Mouse (Mus musculus) ovary, postnatal 36 days (tissue): Measurements from ENCODE around the gene Srsf10.

Experiments used
- DNase-seq: peaks from one replicate; pipeline ENCODE4 v3.0.0; 2022; ENCODE audit warnings: low spot score, mixed read lengths

Srsf10 gene

GRCm38 (mm10) chr4:135884531-135884930, 29.0 kb downstream of the Srsf10 start:
- DNase-seq = no peak

- DNase-seq = no peak
Measured at GRCm38 (mm10) chr4:135885676-135886075, 30.1 kb downstream of the Srsf10 start.

DNA sequence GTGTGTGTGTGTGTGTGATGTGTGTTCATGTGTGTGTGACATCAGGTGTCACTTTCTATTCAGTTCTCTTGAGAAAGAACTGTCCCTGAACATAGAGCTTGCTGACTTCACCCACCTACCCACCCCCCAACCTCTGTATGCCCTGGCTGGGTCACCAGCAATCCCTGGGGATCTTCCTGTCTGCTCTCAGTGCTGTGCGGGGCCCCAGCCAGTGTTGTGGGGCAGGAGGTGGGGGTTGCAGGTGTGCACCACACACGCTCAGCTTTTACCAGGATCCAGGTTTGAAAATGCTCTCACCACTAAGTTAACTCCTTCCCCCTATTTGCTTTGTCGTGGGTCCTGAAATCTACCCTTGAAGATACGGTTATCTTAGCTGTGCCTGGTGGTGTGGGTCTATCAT, 30.6 kb downstream of the Srsf10 start:
- DNase-seq = no peak

DNA sequence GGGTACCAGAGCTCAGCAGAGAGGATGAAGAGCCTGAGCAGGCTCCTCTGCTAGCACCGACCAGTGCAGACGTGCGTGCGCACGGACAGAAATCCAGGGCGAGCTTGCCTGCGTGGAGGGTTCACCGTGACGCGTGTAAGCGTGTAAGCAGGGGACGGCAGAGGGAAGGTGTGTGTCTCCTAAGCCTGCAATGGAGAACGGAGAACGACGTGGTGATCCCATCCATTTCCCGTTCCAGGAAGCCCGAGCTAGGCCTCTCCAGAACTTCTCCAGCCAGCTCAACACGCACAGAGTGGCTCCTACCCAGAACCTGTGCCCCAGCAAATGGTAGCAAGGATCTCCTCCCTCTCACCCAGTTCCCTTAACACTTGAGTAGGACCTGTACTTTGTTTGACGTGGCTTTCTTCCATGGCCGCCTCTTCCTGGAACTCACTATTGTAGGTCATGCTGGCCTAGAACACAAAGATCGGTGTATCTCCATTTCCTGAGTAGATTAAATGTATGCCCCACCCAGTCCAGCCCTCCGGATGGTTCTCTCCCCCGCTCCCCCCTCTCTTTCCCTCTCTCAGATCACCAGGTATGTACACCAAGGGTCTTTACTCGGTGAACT, 33.0 kb downstream of the Srsf10 start:
- DNase-seq = no peak

- DNase-seq = no peak
Measured at GRCm38 (mm10) chr4:135889146-135889883, 33.8 kb downstream of the Srsf10 start.

DNA sequence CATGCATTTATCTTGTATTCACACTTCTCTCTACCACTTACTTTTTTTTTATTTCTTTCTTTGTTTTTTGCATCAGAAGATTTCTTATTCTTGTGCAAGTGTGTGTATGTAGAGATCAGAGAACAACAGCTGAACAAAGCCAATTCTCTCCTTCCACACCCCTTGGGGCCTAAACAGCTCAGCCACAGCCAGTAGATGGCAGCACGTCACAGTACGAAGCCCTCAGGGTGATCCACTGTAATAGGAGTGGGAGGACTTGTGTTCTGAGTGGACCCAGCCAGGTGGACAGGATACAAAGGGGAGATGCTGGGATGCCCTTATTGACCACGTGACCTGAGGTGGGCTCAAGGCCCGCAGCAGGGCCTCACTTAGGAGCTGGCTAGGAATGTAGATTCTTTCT, 34.3 kb downstream of the Srsf10 start:
- DNase-seq = peak; percentile 75

DNA sequence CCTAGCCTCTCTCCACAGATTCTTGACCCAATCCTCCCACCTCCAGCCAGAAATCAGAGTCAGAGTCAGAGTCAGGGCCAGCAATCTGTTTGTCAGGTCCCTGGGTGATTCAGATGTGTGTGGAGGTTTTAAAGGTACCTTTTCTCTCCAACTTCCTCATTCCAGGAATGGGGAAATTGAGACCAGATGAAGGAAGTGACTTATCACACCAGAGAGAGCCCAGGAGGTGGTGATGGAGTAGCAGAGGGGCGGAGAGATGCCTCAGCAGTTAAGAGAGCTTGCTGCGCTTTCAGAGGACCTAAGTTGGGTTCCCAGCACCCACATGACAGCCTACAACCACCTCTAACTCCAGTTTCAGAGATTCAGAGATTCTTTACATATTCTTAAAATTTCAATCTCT, 36.0 kb downstream of the Srsf10 start:
- DNase-seq = peak; percentile 1

DNA sequence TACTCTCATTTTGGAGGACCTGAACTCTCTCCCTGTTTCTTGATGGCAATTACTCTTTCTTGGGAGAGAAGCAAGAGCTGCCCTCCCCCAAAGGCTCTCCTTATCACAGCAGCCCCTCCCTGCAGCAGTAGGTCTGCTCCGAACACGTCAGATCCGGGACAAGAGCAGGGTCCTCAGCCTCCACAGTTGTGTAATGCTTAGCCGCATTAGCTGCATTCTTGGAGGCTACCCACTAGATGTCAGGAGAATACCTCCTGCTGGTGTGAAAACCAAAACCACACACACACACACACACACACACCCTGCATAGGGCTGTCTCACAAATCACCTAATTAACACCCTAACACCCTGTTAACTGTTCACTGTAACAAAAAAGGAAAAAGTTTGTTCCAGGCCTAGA, 37.3 kb downstream of the Srsf10 start:
- DNase-seq = no peak

- no peak for DNase-seq
Measured at GRCm38 (mm10) chr4:135895071-135895571, 39.6 kb downstream of the Srsf10 start, which contains the start of gene Cnr2. Gene Cnr2, plus strand, starts transcription at chr4:135895394.

GRCm38 (mm10) chr4:135896157-135896556, 40.6 kb downstream of the Srsf10 start:
- no peak for DNase-seq

GRCm38 (mm10) chr4:135898380-135899049, 43.0 kb downstream of the Srsf10 start:
- no peak for DNase-seq

DNA sequence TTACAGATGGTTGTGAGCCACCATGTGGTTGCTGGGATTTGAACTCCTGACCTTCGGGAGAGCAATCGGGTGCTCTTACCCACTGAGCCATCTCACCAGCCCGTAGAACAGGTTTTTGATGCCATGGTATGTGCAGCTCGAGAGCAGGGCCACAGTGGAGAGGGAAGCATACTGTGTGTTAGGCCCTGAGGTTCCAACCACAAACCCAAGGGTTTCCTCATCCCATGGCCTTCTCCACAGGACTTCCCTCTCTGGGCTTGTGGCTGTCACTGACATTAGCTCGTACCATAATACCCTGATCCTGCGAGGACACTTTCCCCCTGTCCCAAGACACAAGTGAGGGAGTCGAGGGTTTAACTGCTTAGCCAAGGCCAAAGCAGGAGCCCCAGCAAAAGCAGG, 43.5 kb downstream of the Srsf10 start:
- DNase-seq = no peak

- no peak for DNase-seq
Measured at GRCm38 (mm10) chr4:135900008-135900407, 44.5 kb downstream of the Srsf10 start.

- no peak for DNase-seq
Measured at GRCm38 (mm10) chr4:135902606-135903242, 47.2 kb downstream of the Srsf10 start.

GRCm38 (mm10) chr4:135904810-135905209, 49.3 kb downstream of the Srsf10 start:
- no peak for DNase-seq

GRCm38 (mm10) chr4:135906633-135907032, 51.1 kb downstream of the Srsf10 start:
- DNase-seq = no peak

DNA sequence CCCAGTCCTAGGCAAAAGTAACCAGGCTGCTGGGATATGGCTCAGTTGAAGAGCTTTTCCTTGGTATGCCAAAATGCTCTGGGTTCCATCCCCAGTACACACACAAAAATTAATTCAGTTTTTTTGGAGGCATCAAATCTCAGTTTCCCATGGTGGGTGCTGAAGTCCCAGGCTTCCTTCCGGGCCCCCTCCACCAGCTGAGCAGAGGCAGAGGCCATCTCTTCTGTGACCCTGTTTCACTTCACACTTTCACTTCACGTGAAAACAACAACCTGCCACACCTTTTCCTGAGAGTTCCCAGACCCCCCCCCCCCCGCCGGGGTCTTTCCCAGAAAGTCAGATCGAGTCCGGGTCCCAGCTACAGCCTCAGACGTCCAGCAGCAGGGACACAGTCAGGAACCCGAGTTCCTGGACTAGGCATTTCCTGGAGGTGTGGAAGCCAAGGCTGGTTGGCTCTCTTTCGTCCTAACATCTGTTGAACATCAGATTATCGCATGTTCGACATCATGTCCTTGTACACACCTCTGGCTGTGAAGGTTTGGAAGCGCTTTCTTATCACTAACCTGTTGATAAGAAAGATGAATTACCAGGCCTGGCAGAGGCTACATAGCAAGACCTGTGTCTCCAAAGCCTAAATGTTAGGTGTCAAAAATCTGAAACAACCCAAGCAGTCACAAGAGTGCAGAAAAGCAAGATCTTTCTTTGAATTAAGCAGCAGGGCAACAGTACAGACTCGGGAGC, 53.9 kb downstream of the Srsf10 start:
- DNase-seq = no peak

- DNase-seq = no peak
Measured at GRCm38 (mm10) chr4:135911531-135911930, 56.0 kb downstream of the Srsf10 start.

DNA sequence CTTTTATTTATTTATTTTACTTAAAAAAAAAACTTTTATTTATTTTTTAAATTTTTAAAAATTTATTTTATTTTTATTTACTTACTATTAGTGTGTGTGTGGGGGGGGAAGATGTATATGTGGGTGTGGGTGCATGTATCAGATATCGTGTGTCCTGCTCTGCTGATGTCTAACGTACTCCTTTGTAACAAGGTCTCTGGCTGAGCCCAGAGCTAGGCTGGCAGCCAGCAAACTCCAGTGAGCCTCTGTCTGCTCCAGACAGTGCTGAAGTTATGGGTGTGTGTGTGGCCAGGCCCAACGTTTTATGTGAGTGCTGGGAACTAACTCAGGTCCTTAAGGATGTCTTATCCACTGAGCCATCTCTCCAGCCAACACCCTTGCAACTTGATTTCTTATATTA, 56.6 kb downstream of the Srsf10 start:
- no peak for DNase-seq

DNA sequence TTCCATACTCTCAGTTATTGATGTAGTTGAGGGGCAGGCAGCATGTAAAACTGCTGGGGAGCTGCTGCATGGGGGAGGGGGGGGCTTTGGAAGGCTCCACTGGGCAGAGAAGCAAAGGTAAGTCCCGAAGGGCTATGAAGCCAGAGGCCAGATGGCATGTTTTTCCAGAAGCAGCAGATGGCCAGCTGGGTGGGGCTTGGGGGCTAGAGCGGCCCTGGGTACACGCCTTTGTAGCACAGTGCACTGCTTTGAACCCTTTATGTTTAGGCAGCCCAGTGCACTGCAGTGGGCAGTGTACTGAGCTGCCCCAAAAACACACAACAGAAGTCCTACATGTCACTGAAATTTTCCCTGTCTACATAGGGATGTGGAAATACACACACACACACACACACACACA, 57.3 kb downstream of the Srsf10 start:
- DNase-seq = no peak

- DNase-seq = no peak
Measured at GRCm38 (mm10) chr4:135913433-135913832, 57.9 kb downstream of the Srsf10 start.
